Mouse (Mus musculus) CD4-positive, CD25-positive, alpha-beta regulatory T cell, adult 2 months (primary cell): ENCODE measurements around the gene Hacd2.

Experiments
- DNase-seq: peaks from one replicate; pipeline ENCODE4 v3.0.0-alpha.2; 2012; ENCODE audit warnings: low read depth, low spot score

Hacd2 gene

GRCm38 (mm10) chr16:35054432-35055193 lies 32.4 kb downstream of the Hacd2 start:
- peak; percentile 7 for DNase-seq

- DNase-seq, result no peak
Measured at GRCm38 (mm10) chr16:35055194-35055506, 32.9 kb downstream of the Hacd2 start.

GRCm38 (mm10) chr16:35055861-35056260 lies 33.6 kb downstream of the Hacd2 start:
- no peak for DNase-seq

GRCm38 (mm10) chr16:35056306-35056705 lies 34.1 kb downstream of the Hacd2 start:
- peak; percentile 37 for DNase-seq

- DNase-seq, result no peak
Measured at GRCm38 (mm10) chr16:35056786-35057185, 34.6 kb downstream of the Hacd2 start.

GRCm38 (mm10) chr16:35061017-35061416 lies 38.8 kb downstream of the Hacd2 start:
- DNase-seq, result peak; percentile 6

GRCm38 (mm10) chr16:35065724-35066123 lies 43.5 kb downstream of the Hacd2 start:
- DNase-seq, result no peak

GRCm38 (mm10) chr16:35067095-35067494 lies 44.9 kb downstream of the Hacd2 start:
- no peak for DNase-seq

- no peak for DNase-seq
Measured at GRCm38 (mm10) chr16:35067631-35068030, 45.4 kb downstream of the Hacd2 start.

GRCm38 (mm10) chr16:35068886-35069285 lies 46.7 kb downstream of the Hacd2 start:
- no peak for DNase-seq

- DNase-seq, result no peak
Measured at GRCm38 (mm10) chr16:35074436-35074835, 52.2 kb downstream of the Hacd2 start.

GRCm38 (mm10) chr16:35075643-35076042 lies 53.4 kb downstream of the Hacd2 start:
- DNase-seq, result no peak

- no peak for DNase-seq
Measured at GRCm38 (mm10) chr16:35093500-35093899, 71.3 kb downstream of the Hacd2 start.

GRCm38 (mm10) chr16:35097870-35098530 lies 75.8 kb downstream of the Hacd2 start:
- DNase-seq, result no peak

GRCm38 (mm10) chr16:35101751-35102420 lies 79.7 kb downstream of the Hacd2 start:
- no peak for DNase-seq

GRCm38 (mm10) chr16:35102866-35103620 lies 80.8 kb downstream of the Hacd2 start:
- peak; percentile 5 for DNase-seq

- no peak for DNase-seq
Measured at GRCm38 (mm10) chr16:35107985-35108384, 85.8 kb downstream of the Hacd2 start.

- no peak for DNase-seq
Measured at GRCm38 (mm10) chr16:35109156-35109555, 86.9 kb downstream of the Hacd2 start.

- no peak for DNase-seq
Measured at GRCm38 (mm10) chr16:35109656-35110291, 87.5 kb downstream of the Hacd2 start.

- DNase-seq, result peak; percentile 69
Measured at GRCm38 (mm10) chr16:35110410-35111142, 88.3 kb downstream of the Hacd2 start.

- peak; percentile 7 for DNase-seq
Measured at GRCm38 (mm10) chr16:35111143-35111620, 89.0 kb downstream of the Hacd2 start.
